Mouse (Mus musculus) adrenal gland, adult 8-10 months (tissue): ENCODE data around the gene Mgat1. TPM values are rescaled to one million over a fixed set of nuclear protein-coding genes. Genes with fewer than 3 reads are reported as not detected.
"Not testable (repeated sequence)": the region's sequence is repeated elsewhere in the genome, so short reads cannot be mapped to it uniquely, and the experiment has no call there.

Experiments used
- DNase-seq: peaks from one replicate; pipeline ENCODE4 v3.0.0; 2022
- total RNA-seq, 4 experiments: library from RNA; stranded (reverse); gene quantifications; 2 replicates each; pipeline ENCODE4 v1.2.4; 2022

Mgat1 gene
- total RNA-seq, 4 experiments from 2014 or later: 114 to 131 (median 124) TPM

DNA sequence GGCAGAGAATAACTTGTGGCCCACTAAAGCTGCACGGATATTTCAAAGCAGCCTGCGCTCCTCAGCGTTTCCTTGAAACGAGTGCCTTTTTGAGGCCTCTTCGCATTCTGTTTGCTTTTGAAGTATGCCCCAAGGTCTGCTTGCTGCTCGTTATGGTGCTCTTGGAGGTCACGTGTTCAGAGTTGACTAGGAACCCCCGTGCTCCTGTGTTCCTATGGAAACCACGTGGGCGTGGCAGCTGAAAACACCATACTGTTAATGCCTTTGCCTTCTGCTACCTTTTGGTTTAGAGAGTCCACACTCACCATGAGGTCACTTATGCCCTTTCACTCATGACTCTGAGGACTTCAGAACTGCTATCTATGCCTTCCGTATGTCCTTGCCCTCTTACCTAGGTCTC, 20.6 kb downstream of the Mgat1 start:
- no peak for DNase-seq

DNA sequence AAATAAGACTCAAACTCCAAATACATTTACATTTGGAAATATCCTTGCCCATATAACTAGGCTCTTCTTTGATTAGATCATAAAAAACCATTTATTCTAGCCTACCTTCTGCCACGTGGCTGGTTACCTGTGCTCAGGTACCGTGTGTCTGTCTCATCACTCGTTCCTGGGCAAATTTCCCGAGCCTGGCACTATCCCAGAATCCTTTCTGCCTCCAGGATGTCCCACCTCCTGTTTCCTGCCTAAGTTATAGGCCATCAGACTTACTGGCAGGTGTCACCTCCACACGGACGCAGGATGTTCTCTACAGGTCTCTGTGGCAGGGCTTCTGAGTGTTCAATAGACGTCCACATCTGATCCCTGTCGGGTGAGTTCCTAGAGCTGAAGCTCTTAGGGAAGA, 21.1 kb downstream of the Mgat1 start:
- DNase-seq: no peak

DNA sequence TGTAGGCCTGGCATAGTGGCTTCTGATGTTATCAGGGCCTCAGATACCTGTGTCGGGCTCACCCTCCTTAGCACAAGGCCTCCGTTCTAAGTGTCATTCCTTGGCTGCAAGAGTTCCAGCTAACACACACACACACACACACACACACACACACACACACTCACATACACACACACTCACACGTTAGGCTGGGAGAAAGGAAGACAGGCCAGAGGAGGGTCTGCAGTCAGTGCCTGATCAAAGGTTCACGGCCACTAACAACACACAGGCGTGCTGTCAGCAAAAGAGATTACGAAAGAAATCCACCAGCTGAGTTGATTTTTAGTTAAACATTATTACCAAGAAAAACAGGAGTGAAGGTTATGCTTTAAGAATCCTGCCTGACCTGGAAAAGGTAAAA, 22.7 kb downstream of the Mgat1 start:
- no peak for DNase-seq

DNA sequence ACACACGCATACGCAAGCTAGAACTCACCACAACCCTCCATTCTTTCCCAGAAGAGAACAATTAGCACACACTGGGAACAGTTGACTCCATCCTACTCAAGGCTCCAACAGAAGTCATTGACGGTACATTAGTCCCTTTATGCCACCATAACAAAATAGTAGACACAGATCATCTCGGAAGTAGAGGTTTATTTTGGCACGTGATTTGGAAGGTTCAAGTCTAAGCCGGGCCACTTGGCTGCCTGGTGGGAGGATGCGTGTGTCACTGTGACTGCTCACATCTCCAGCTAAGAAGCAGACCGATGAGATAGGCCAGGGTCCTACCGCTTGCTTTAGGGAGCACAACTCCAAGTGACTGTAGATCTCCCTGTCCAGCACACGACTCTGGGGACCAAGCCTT, 23.3 kb downstream of the Mgat1 start:
- DNase-seq: no peak

GRCm38 (mm10) chr11:49267970-49268579, 24.1 kb downstream of the Mgat1 start:
- DNase-seq: no peak

GRCm38 (mm10) chr11:49269761-49270160, 25.8 kb downstream of the Mgat1 start:
- no peak for DNase-seq

GRCm38 (mm10) chr11:49270368-49270767, 26.4 kb downstream of the Mgat1 start:
- no peak for DNase-seq

DNA sequence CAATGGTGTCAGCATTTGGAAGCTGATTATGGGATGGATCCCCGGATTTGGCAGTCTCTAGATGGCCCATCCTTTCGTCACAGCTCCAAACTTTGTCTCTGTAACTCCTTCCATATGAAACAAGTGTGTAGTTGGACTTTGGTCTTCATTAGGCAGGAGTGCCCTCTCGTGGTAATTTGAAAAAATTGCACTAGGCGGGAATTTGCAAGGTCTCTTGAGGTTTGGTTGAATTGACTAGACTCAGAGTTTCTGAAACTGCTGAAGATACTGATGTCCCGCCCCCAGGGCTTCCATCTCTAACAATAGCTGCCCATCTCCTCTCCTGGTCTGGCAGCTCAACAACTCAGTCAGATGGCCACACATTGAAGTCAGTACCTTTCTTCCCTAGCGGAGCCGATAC, 27.3 kb downstream of the Mgat1 start:
- DNase-seq: no peak

DNA sequence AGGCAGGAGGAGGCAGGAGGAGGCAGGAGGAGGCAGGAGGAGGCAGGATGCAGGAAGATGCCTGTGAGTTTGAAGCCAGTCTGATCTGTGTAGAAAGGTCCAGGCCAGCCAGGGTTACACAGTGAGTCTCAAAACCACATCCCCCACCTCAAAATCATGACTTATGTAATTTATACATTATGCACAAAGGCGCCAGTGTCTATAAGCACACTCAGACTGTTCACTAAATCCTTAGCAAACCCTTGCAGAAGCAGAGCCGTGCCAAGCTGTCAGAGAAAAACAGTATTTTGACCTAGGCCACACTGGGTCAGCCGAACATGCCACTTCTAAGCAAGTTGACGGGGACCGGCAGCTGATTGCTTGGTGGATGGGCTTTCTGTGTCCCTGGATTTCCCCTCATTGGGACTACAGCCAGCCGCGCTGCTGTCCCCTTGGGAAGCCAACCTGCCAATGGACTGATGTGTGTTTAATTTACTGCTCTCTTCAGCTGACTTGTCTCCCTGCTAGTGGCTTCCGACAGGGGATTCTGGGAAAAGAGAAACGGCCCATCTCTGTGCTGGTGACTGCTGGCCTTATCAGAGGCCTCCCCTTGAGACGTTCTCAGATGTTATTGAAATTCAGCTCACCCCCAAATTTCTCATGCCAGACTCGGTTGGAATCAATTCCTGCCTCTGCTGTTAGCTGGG, 30.0 kb downstream of the Mgat1 start:
- no peak for DNase-seq

DNA sequence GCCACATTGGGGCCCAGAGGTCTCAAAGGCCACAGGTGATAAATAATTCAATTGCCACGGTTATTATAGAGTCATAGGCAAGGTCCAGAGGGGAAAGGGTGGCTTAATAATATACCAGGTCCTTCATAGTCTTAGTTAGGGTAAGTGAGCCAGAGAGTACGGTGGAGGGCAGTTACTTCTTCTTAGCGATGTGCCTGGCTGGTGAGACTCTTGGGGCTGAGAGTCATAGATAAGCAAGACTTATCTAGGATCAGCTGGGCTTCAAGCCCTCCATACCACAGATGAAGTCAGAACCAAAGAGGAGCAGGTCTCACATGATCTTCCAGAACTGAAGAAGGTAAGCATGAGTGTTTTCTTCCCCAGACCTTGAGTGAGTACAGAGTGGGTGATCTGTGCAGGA, 34.2 kb downstream of the Mgat1 start, which contains the start of gene Olfr1393:
Olfr1393 (plus strand) TSS at position 83 of the 400 bp plus-strand sequence.
- DNase-seq: no peak

- DNase-seq: not testable (repeated sequence)
Observed at GRCm38 (mm10) chr11:49284982-49285381, 41.0 kb downstream of the Mgat1 start, which contains the start of gene Olfr1392. Gene Olfr1392, plus strand, starts transcription at chr11:49285282.

GRCm38 (mm10) chr11:49287251-49287650, 43.3 kb downstream of the Mgat1 start:
- DNase-seq: no peak

DNA sequence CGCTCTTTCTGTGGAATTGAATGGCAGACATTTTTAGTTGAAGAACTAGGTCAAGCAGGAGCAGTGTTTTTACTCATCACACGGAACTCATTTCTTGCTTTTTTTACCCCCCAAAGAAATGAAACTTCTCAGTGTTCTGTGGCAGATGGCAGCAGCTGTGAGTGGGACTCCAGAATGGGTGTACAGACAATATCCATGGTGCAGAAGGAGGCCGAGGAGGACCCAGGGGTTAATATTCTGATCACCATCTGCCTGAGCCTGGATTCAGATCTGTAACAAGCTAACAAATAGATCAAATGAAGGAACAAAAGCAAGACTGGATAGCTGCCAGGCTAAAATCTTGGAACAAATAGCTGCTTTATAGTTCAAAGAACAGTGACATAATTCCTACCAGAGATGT, 48.8 kb downstream of the Mgat1 start:
- DNase-seq: no peak

GRCm38 (mm10) chr11:49304441-49304840, 60.5 kb downstream of the Mgat1 start, which contains the start of gene Olfr10:
Gene Olfr10, plus strand, starts transcription at chr11:49304741.
- DNase-seq: no peak

DNA sequence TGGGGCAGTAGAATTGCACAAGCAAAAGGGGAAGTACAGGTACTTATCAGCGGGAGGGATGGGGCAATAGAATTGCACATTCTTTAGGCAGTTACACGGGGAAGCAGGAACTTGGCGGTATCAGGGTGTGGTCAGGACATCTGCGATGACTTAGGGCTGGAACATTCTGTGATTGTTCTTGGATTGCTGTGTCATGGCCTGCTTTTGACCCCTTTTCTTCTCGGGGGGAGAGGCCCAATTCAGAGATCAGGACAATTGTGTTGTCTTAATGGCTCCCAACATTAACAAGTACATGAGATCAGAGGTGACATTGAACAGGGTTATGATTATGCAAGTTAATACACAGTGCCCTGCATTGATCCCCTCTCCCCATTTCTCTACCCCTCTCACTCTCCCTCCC, 64.6 kb downstream of the Mgat1 start:
- not testable (repeated sequence) for DNase-seq

Other genes starting within 250 kb of the Mgat1 start
- 1 to 10 TPM; 3.1 to 6.9 (median 3.9) TPM for gene 9930111J21Rik2, start 192.9 kb upstream of the Mgat1 start, total RNA-seq
- 1 to 10 TPM; 1.5 to 6.8 (median 3.8) TPM for gene Tgtp2, start 180.0 kb upstream of the Mgat1 start, total RNA-seq
- 1 to 10 TPM; 4.4 to 7.4 (median 6.7) TPM for gene Ifi47, start 167.6 kb upstream of the Mgat1 start, total RNA-seq
- 1 to 10 TPM; 1.8 to 5.0 (median 3.1) TPM for gene Olfr1396, start 129.3 kb upstream of the Mgat1 start, total RNA-seq
- gene Olfr1395, start 101.9 kb upstream of the Mgat1 start, total RNA-seq: not detected
- gene Olfr1394, start 89.8 kb upstream of the Mgat1 start, total RNA-seq: not detected
- 10 to 100 TPM; 21.5 to 41.8 (median 32.6) TPM for gene Btnl9, start 57.0 kb upstream of the Mgat1 start, total RNA-seq
- 10 to 100 TPM; 28.1 to 40.1 (median 36.2) TPM for gene Zfp62, start 40.9 kb upstream of the Mgat1 start, total RNA-seq
- not detected for gene Olfr1393, start 34.1 kb downstream of the Mgat1 start, total RNA-seq
- gene Olfr1392, start 41.1 kb downstream of the Mgat1 start, total RNA-seq: not detected
- gene Olfr10, start 60.5 kb downstream of the Mgat1 start, total RNA-seq: not detected
- not detected for gene Olfr1391, start 78.6 kb downstream of the Mgat1 start, total RNA-seq
- gene Olfr1390, start 91.0 kb downstream of the Mgat1 start, total RNA-seq: not detected
- not detected for gene Olfr1389, start 178.9 kb downstream of the Mgat1 start, total RNA-seq
- under 1 TPM in 3 of 4 experiments, not detected in 1; 0.08 to 0.34 (median 0.17) TPM for gene Olfr1388, start 192.4 kb downstream of the Mgat1 start, total RNA-seq
- not detected for gene Olfr1387, start 211.2 kb downstream of the Mgat1 start, total RNA-seq
- not detected for gene Olfr1386, start 220.9 kb downstream of the Mgat1 start, total RNA-seq
- under 1 TPM in 1 of 4 experiments, not detected in 3; 0.22 TPM for gene Olfr1385, start 244.9 kb downstream of the Mgat1 start, total RNA-seq